Mouse (Mus musculus) limb, embryonic 12.5 days (tissue): ENCODE measurements around the gene Pde12. TPM values are rescaled to one million over a fixed set of nuclear protein-coding genes. Genes with fewer than 3 reads are reported as not detected.
A peak's percentile ranks its signal among the peaks of the same experiment; 100 is the strongest.

ENCODE experiments used
- ATAC-seq: fragments of 200-750 bp; cut with Nextera tagmentation; 2 replicates; pipeline ENCODE4 v1.8.0; 2017; ENCODE audit warnings: low read depth, moderate TSS enrichment; ENCODE audit not compliant: insufficient number of reproducible peaks, insufficient read depth, low FRiP score, low TSS enrichment
- H3K27ac ChIP-seq: fragments of 300-500 bp; sonication (generic); 2 replicates; pipeline ENCODE4 v1.5.1; 2016; ENCODE audit warnings: mild to moderate bottlenecking, moderate library complexity
- H3K27me3 ChIP-seq: fragments of 300-500 bp; sonication (generic); 2 replicates; pipeline ENCODE4 v1.6.1; 2016; ENCODE audit warnings: mild to moderate bottlenecking, moderate library complexity
- H3K36me3 ChIP-seq: fragments of 300-500 bp; sonication (generic); 2 replicates; pipeline ENCODE4 v1.6.1; 2016; ENCODE audit warnings: mild to moderate bottlenecking, moderate library complexity
- H3K4me1 ChIP-seq: fragments of 300-500 bp; sonication (generic); replicated peaks from 2 replicates; pipeline ENCODE4 v1.6.1; 2016
- H3K4me2 ChIP-seq: fragments of 300-500 bp; sonication (generic); 2 replicates; pipeline ENCODE4 v1.6.1; 2016; ENCODE audit warnings: mild to moderate bottlenecking, moderate library complexity
- H3K4me3 ChIP-seq: fragments of 300-500 bp; sonication (generic); replicated peaks from 2 replicates; pipeline ENCODE4 v1.5.1; 2016; ENCODE audit warnings: mild to moderate bottlenecking
- H3K9ac ChIP-seq: fragments of 300-500 bp; sonication (generic); replicated peaks from 2 replicates; pipeline ENCODE4 v1.6.1; 2016; ENCODE audit warnings: mild to moderate bottlenecking, moderate library complexity
- H3K9me3 ChIP-seq: fragments of 300-500 bp; sonication (generic); 2 replicates; pipeline ENCODE4 v1.6.1; 2016; ENCODE audit warnings: mild to moderate bottlenecking, moderate library complexity
- WGBS: fragments of 180-500 bp; shearing (Covaris S2); methylation state at CpG from one replicate; pipeline ENCODE4 v1.1.7; 2016; 5-methylcytosine and 5-hydroxymethylcytosine counted together
- microRNA-seq: library from miRNA; unstranded; fragments of <30 nt; microRNA quantifications from one replicate; pipeline ENCODE4, GENCODE M21; 2017
- polyA plus RNA-seq: library from polyadenylated mRNA; unstranded; fragments of >200 nt; fragmentation: Nextera tagmentation; extraction: Ambion mirVana; gene quantifications from 2 replicates; pipeline ENCODE4 v1.2.1, GENCODE M21; 2016

The Pde12 gene
- polyA plus RNA-seq, 1 experiment from 2014 or later: 11.3 TPM

DNA sequence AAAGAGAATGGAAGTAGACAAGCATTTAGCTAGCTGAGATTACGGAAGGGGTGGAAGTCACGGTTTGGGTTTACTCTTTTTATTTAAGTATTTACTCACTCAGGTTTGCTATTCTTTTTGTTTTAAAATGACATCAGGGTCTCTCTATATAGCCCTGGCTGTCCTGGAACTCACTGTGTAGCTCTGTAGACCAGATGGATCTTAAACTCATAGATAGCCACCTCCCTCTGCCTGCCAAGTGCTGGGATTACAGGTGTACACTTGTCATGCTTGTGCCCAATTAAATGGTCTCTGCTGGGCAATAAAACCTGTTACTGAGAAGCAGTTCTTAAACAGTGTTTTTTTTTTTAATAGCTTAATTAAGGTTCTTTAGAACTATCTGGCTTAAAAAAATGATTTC, 29.7 kb downstream of the Pde12 start:
- peak overlapping the region; percentile 79 for H3K4me2 ChIP-seq
- H3K9ac ChIP-seq: peak overlapping the region; percentile 97; the same call in 1 of the 2 replicates
- 60% methylated on average over 2 of the region's 2 CpGs for WGBS

GRCm38 (mm10) chr14:26639251-26639650, 30.4 kb downstream of the Pde12 start:
- 10% methylated on average over 11 of the region's 11 CpGs for WGBS
- ATAC-seq: no peak
- H3K9me3 ChIP-seq: no peaks in the 10 kb centered on the region
- no peaks in the 10 kb centered on the region for H3K27me3 ChIP-seq
- H3K4me3 ChIP-seq: peak overlapping the region; percentile 93
- peak overlapping the region; percentile 97 for H3K9ac ChIP-seq
- peak overlapping the region; percentile 53; the same call in 1 of the 2 replicates for H3K27ac ChIP-seq
- H3K4me2 ChIP-seq: peak overlapping the region; percentile 79
- peaks cover 10% of the 10 kb centered on the region; the same call in 1 of the 2 replicates for H3K4me1 ChIP-seq
- H3K36me3 ChIP-seq: no peaks in the 10 kb centered on the region

More for the DNA sequence above, 29.7 kb downstream of the Pde12 start:
- no peaks in the 10 kb centered on the region for H3K36me3 ChIP-seq
- no peaks in the 10 kb centered on the region for H3K9me3 ChIP-seq
- H3K27ac ChIP-seq: no peak overlapping the region
- H3K27me3 ChIP-seq: no peaks in the 10 kb centered on the region
- ATAC-seq: no peak
- peaks cover 10% of the 10 kb centered on the region; the same call in 1 of the 2 replicates for H3K4me1 ChIP-seq
- peak overlapping the region; percentile 93 for H3K4me3 ChIP-seq

DNA sequence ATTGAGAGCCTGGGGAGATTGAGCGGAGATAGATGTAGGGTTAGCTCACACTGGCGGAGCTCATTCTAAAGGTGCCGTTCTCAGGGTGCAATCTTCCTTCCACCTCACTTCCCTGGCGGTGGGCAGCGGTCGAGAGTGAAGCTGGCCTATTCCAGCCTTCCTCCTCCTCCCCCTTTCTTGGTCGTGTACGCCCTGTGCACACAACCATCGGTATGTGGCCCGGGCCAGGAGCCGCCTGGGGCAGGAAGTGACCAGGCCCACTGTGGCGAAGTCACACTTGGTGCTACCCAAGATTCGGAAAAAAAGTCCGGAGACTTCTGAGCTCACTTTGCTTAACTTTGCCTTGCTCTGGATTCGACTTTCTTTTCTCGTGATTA, 31.0 kb downstream of the Pde12 start:
- no peaks in the 10 kb centered on the region for H3K9me3 ChIP-seq
- no peaks in the 10 kb centered on the region for H3K36me3 ChIP-seq
- WGBS: under 1% methylated on average over 16 of the region's 16 CpGs
- peak overlapping the region; percentile 95 for H3K27ac ChIP-seq
- H3K9ac ChIP-seq: peak overlapping the region; percentile 97
- no peaks in the 10 kb centered on the region for H3K27me3 ChIP-seq
- H3K4me3 ChIP-seq: peak overlapping the region; percentile 93
- no peak for ATAC-seq
- H3K4me1 ChIP-seq: peaks cover 10% of the 10 kb centered on the region; the same call in 1 of the 2 replicates
- peak overlapping the region; percentile 79 for H3K4me2 ChIP-seq

GRCm38 (mm10) chr14:26637851-26638707, 31.6 kb downstream of the Pde12 start, which contains the start of gene Arf4:
Gene Arf4 (plus strand): TSS chr14:26638074.
- Histone ChIP-seq H3K4me1 (peaks cover 10% of the 10 kb centered on the region; the same call in 1 of the 2 replicates), H3K27me3 (no peaks in the 10 kb centered on the region), H3K9ac (peak within 1 kb of the TSS; percentile 97), H3K9me3 (no peaks in the 10 kb centered on the region), H3K27ac (peak within 1 kb of the TSS; percentile 95), H3K4me2 (peak within 1 kb of the TSS; percentile 79), H3K36me3 (no peaks in the 10 kb centered on the region), H3K4me3 (peak within 1 kb of the TSS; percentile 93)
- WGBS: under 1% methylated on average over 83 of the region's 83 CpGs
- peak; percentile 98 for ATAC-seq

DNA sequence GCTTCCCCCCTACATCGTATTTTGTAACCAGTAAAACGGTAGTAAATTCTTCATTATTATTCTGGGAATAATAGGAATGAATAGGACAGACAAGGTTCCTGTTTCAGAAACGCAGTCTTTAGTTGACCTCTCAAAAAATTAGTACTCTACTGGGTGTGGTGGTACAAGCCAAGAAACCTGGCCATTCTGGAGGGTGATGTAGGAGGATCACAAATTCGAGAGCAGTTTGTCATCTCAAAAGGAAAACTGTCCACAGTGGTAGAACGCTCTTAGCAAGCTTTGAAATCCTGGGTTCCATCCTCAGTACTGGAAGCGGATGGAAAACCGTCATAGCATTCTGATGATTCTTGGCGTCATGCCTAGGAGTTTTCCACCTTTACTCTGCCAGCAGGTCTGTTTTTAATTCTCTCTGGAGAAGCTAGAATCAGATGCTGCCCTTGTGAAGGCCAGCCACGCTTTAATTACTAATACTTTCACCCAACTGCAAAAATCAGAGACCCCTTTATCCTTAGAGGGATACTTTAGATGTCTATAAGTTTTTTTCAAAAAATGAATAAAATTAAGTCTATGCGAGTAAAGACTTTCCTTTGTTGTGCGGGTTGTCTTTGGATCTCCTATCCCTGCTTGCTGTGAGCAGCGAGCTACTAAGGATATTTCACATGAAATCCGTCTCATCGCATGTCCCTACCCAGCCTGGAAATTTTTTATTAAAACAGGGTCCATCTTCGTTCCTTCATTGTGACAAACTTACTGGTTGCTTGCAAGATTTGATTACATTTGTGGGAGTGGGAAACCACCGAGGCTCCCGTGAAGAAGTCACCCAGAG, 32.4 kb downstream of the Pde12 start:
- Histone ChIP-seq H3K4me3 (peak overlapping the region; percentile 93), H3K4me2 (peak overlapping the region; percentile 79), H3K27me3 (no peaks in the 10 kb centered on the region), H3K9ac (peak overlapping the region; percentile 97), H3K9me3 (no peaks in the 10 kb centered on the region), H3K4me1 (peaks cover 10% of the 10 kb centered on the region; the same call in 1 of the 2 replicates), H3K27ac (peak overlapping the region; percentile 95), H3K36me3 (peaks cover 8% of the 10 kb centered on the region; the same call in 1 of the 2 replicates)
- WGBS: 27% methylated on average over 17 of the region's 17 CpGs
- ATAC-seq: no peak; the same call in 1 of the 2 replicates

DNA sequence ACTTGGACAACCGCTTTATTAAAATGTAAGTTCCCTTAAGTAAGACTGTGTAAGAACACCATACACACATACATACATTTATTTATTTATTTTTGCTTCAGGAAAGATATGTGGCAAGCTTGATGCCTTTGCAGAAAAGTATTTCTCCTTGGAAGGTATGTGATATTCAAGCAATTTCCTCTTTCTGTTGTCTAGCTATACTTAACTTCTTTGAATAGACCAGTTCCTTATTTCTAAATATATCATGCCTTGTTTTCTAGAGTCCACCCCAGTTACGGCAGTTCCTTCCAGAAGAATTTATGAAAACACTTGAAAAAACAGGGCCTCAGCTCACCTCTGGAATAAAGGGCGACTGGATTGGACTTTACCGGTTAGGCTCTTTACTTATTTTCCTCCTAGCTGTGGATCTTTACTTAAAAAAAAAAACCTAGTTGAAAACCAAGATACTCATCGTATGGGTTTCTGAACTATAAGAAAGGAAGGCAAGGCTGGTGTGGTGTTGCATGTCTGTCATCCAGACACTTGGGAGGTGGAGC, 43.0 kb downstream of the Pde12 start:
- Histone ChIP-seq H3K36me3 (peaks cover 87% of the 10 kb centered on the region), H3K4me3 (no peak overlapping the region), H3K4me1 (no peaks in the 10 kb centered on the region), H3K27ac (no peak overlapping the region), H3K9me3 (no peaks in the 10 kb centered on the region), H3K9ac (no peak overlapping the region), H3K4me2 (no peak overlapping the region), H3K27me3 (no peaks in the 10 kb centered on the region)
- ATAC-seq: no peak
- 93% methylated on average over 5 of the region's 5 CpGs for WGBS

DNA sequence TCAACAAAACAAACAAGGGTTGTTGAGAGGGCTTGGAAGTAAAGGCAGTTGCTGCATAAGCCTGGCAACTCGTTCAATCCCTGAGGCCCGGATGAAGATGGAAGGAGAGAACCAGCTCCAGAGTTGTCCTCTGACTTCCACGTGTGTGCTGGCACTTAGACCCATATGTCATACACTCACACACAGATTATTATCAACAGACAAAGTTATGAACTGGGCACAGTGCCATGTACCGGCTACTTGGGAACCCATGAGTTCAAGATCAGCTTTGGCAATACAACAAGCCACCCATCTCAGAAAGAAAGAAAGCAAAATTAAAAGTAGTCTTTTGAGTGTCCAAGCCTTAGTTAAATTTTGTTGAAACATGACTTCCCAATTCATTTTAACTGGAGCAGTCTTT, 44.4 kb downstream of the Pde12 start:
- WGBS: 92% methylated on average over 4 of the region's 4 CpGs
- Histone ChIP-seq H3K36me3 (peaks cover 92% of the 10 kb centered on the region), H3K27me3 (no peaks in the 10 kb centered on the region), H3K9me3 (no peaks in the 10 kb centered on the region), H3K27ac (no peak overlapping the region), H3K9ac (no peak overlapping the region), H3K4me1 (no peaks in the 10 kb centered on the region), H3K4me2 (no peak overlapping the region), H3K4me3 (no peak overlapping the region)
- no peak for ATAC-seq

GRCm38 (mm10) chr14:26610689-26611088, 59.0 kb downstream of the Pde12 start:
- Histone ChIP-seq H3K4me2 (no peak overlapping the region), H3K9ac (no peak overlapping the region), H3K27ac (no peak overlapping the region), H3K27me3 (no peaks in the 10 kb centered on the region), H3K4me3 (no peak overlapping the region), H3K9me3 (no peaks in the 10 kb centered on the region), H3K36me3 (peaks cover 81% of the 10 kb centered on the region), H3K4me1 (no peaks in the 10 kb centered on the region)
- WGBS: 93% methylated on average over 4 of the region's 4 CpGs
- ATAC-seq: no peak

Small RNAs within 50 kb of the gene (microRNA-seq; reads per million reads assigned to microRNA genes)
- not detected for gene Mir7672

Other genes starting within 250 kb of the Pde12 start
- 22.9 and 23.5 TPM in 2 replicates for gene Slmap, start 135.0 kb downstream of the Pde12 start, polyA plus RNA-seq
- 33.8 and 35.2 TPM in 2 replicates for gene Dennd6a, start 96.0 kb downstream of the Pde12 start, polyA plus RNA-seq
- gene Arf4, start 31.8 kb downstream of the Pde12 start, polyA plus RNA-seq: 508 and 546 TPM in 2 replicates
- 0.01 and 0.06 TPM in 2 replicates for gene Dnah12, start 23.4 kb upstream of the Pde12 start, polyA plus RNA-seq
- gene Asb14, start 224.7 kb upstream of the Pde12 start, polyA plus RNA-seq: 0.18 TPM in 1 of 2 replicates, not detected in the other